Mouse (Mus musculus): ENCODE measurements around the gene Matk.

The Matk gene

GRCm38 (mm10) chr10:81305663-81306062 lies 52.9 kb downstream of the Matk start:
- peaks cover 84% of the 10 kb centered on the region for H3K36me3 ChIP-seq (ENCODE audit: insufficient read depth, low read length)
- no peak for TF ChIP-seq CTCF (conservative IDR thresholded peaks at IDR 0.05; ENCODE audit: low read length)
- no peak for TF ChIP-seq NANOG (IDR thresholded peaks at IDR 0.05; ENCODE audit: borderline replicate concordance, low read length)
- no peak for TF ChIP-seq POU5F1 (IDR thresholded peaks at IDR 0.05; ENCODE audit: borderline replicate concordance, low read length)

DNA sequence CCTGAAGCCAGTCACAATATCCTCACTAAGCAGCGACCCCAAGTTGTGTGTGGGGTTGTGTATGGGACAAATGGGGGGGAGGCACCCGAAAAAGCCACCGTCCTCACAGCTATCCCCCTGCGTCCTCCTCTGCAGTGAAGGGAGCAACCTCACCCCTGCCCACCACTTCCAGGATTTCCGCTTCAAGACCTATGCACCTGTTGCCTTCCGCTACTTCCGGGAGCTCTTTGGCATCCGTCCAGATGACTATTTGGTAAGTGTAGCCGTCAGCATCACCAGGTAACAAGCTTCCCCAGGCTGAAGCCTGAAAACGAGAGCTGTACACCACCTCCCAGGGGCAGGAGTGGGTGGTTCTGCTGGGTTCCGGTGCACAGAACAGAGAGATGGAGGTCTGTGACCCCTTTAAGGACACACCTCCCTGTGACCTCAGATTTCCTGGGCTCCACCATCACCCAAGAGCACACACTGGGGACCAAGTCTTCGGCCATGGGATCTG lies 53.5 kb downstream of the Matk start:
- TF ChIP-seq POU5F1 (IDR thresholded peaks at IDR 0.05; ENCODE audit: borderline replicate concordance, low read length) (no peak), CTCF (conservative IDR thresholded peaks at IDR 0.05; ENCODE audit: low read length) (no peak), NANOG (IDR thresholded peaks at IDR 0.05; ENCODE audit: borderline replicate concordance, low read length) (no peak)

More at GRCm38 (mm10) chr10:81305663-81306062, 52.9 kb downstream of the Matk start:
- Histone ChIP-seq H3K27me3 (ENCODE audit: insufficient read depth, low read length) (no peaks in the 10 kb centered on the region), H3K9me3 (ENCODE audit: low read length) (no peaks in the 10 kb centered on the region), H3K4me1 (replicated peaks; ENCODE audit: low read depth, low read length) (peaks cover 93% of the 10 kb centered on the region), H3K4me3 (replicated peaks; ENCODE audit: low read length) (no peak overlapping the region)

DNA sequence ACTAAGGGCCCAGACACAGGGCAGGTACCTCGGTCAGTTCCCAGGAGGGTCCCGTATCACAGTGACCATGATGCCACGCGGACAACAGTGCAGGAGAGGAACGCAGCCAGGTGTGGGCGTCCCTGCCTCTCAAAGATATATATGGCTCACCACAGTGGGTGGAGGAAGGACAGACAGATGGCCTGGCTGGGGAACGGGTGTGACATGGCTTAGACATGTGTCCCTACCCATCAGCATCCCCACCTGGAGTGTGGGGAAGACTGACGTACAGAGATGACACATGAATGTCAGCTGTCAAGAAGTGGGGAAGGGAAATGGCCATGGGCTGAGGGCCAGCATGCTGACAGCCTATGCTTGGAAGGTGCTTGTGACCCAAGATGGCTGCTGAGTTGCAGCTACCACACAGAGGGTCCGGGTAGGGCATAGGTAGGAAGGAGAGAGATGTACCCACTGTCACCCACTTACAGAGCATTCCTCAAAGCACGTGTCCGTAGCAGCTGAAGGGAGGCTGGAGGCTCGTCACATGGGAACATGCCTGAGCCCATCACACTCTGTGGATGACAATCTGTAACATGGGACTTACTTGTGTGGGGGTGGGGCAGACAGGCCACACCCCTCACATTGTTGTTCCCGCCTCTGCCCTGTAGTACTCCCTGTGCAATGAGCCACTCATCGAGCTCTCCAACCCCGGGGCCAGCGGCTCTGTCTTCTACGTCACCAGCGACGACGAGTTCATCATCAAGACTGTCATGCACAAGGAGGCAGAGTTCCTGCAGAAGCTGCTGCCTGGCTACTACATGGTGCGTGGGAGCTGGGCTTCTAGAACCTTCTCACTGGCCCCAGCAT lies 54.3 kb downstream of the Matk start:
- Histone ChIP-seq H3K4me1 (replicated peaks; ENCODE audit: low read depth, low read length) (peaks cover 94% of the 10 kb centered on the region), H3K36me3 (ENCODE audit: insufficient read depth, low read length) (peaks cover 87% of the 10 kb centered on the region), H3K27me3 (ENCODE audit: insufficient read depth, low read length) (no peaks in the 10 kb centered on the region), H3K4me3 (replicated peaks; ENCODE audit: low read length) (no peak overlapping the region), H3K9me3 (ENCODE audit: low read length) (no peaks in the 10 kb centered on the region)
- TF ChIP-seq POU5F1 (IDR thresholded peaks at IDR 0.05; ENCODE audit: borderline replicate concordance, low read length), result no peak
- TF ChIP-seq CTCF (conservative IDR thresholded peaks at IDR 0.05; ENCODE audit: low read length), result no peak
- no peak for TF ChIP-seq NANOG (IDR thresholded peaks at IDR 0.05; ENCODE audit: borderline replicate concordance, low read length)

More for the DNA sequence above, 53.5 kb downstream of the Matk start:
- peaks cover 87% of the 10 kb centered on the region for H3K36me3 ChIP-seq (ENCODE audit: insufficient read depth, low read length)
- H3K27me3 ChIP-seq (ENCODE audit: insufficient read depth, low read length), result no peaks in the 10 kb centered on the region
- H3K4me1 ChIP-seq (replicated peaks; ENCODE audit: low read depth, low read length), result peaks cover 94% of the 10 kb centered on the region
- H3K4me3 ChIP-seq (replicated peaks; ENCODE audit: low read length), result no peak overlapping the region
- H3K9me3 ChIP-seq (ENCODE audit: low read length), result no peaks in the 10 kb centered on the region

DNA sequence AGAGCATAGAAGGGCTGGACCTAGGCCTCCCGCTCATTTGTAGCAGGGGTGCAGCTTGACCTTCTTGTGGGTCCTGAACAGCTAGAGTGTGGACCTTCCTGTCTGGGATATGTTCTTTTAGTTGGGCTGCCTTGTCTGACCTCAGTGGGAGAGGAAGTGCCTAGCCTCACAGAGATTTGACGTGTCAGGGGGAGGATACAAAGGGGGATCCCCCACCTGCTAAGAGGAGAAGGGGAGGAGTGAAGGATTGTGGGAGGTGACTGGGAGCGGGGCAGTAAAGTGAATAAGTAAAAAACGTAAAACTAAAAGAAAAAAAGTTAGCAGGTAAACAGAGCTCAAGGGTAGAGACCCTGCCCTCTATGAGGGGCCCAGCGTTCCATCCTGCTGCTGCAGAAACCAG lies 56.8 kb downstream of the Matk start:
- H3K4me1 ChIP-seq (replicated peaks; ENCODE audit: low read depth, low read length), result peaks cover 94% of the 10 kb centered on the region

More for the DNA sequence above, 56.8 kb downstream of the Matk start:
- no peaks in the 10 kb centered on the region for H3K9me3 ChIP-seq (ENCODE audit: low read length)
- no peak overlapping the region for H3K4me3 ChIP-seq (replicated peaks; ENCODE audit: low read length)
- TF ChIP-seq POU5F1 (IDR thresholded peaks at IDR 0.05; ENCODE audit: borderline replicate concordance, low read length) (no peak), NANOG (IDR thresholded peaks at IDR 0.05; ENCODE audit: borderline replicate concordance, low read length) (no peak), CTCF (conservative IDR thresholded peaks at IDR 0.05; ENCODE audit: low read length) (no peak)
- H3K36me3 ChIP-seq (ENCODE audit: insufficient read depth, low read length), result peaks cover 96% of the 10 kb centered on the region
- H3K27me3 ChIP-seq (ENCODE audit: insufficient read depth, low read length), result no peaks in the 10 kb centered on the region
